Mouse (Mus musculus) left cerebral cortex, postnatal 14 days (tissue): ENCODE measurements around the gene E030018B13Rik. TPM values are rescaled to one million over a fixed set of nuclear protein-coding genes. Genes with fewer than 3 reads are reported as not detected.

Experiments
- DNase-seq, 2 experiments: peaks; one replicate each; pipeline ENCODE4 v3.0.0; 2021 to 2022; ENCODE audit warnings: low spot score in 2 of 2, mixed read lengths in 1 of 2
- intact Hi-C: fragments of 180-260 bp; cut with DNase I; formaldehyde crosslinking; loops from one replicate; pipeline ENCODE4 v1.15.1; 2025
- total RNA-seq, 2 experiments: library from RNA; stranded (reverse); gene quantifications; 2 replicates each; pipeline ENCODE4 v1.2.3; 2021

Gene E030018B13Rik
- total RNA-seq, 2 experiments from 2014 or later: not detected

- intact Hi-C loops: no loop called here
- DNase-seq: no peak
Observed at GRCm38 (mm10) chr7:63952077-63952898, 35.6 kb downstream of the E030018B13Rik start.

GRCm38 (mm10) chr7:63955440-63955839 is 38.8 kb downstream of the E030018B13Rik start:
- no peak for DNase-seq
- intact Hi-C loops: no loop called here

GRCm38 (mm10) chr7:63956138-63956823 is 39.6 kb downstream of the E030018B13Rik start:
- intact Hi-C loops: no loop called here
- DNase-seq: no peak

GRCm38 (mm10) chr7:63956981-63957713 is 40.5 kb downstream of the E030018B13Rik start:
- peak; percentile 59 to 81 for DNase-seq
- intact Hi-C loops: no loop called here

- intact Hi-C loops: no loop called here
- DNase-seq: peak; percentile 60 to 82
Observed at GRCm38 (mm10) chr7:63957872-63958640, 41.4 kb downstream of the E030018B13Rik start.

- intact Hi-C loops: no loop called here
- DNase-seq: no peak
Observed at GRCm38 (mm10) chr7:63963632-63964031, 47.0 kb downstream of the E030018B13Rik start.

- intact Hi-C loops: no loop called here
- DNase-seq: no peak
Observed at GRCm38 (mm10) chr7:63964121-63964520, 47.5 kb downstream of the E030018B13Rik start.

GRCm38 (mm10) chr7:63965135-63965534 is 48.5 kb downstream of the E030018B13Rik start:
- DNase-seq: peak; percentile 69 to 86
- intact Hi-C loops: no loop called here

- no peak for DNase-seq
- intact Hi-C loops: no loop called here
Observed at GRCm38 (mm10) chr7:63965635-63966418, 49.2 kb downstream of the E030018B13Rik start.

- DNase-seq: no peak
- intact Hi-C loops: no loop called here
Observed at GRCm38 (mm10) chr7:63969941-63970340, 53.3 kb downstream of the E030018B13Rik start.

Other genes starting within 250 kb of the E030018B13Rik start
- 100 to 1,000 TPM; 168 to 175 TPM for gene Klf13, start 22.1 kb downstream of the E030018B13Rik start, total RNA-seq
- gene Trpm1, start 237.0 kb downstream of the E030018B13Rik start, total RNA-seq: under 1 TPM; 0.40 to 0.68 TPM